Mouse (Mus musculus) heart, adult 11 months (tissue): ENCODE measurements at regions not wholly inside any gene's neighbourhood (a gene's known extent, or its start where the extent isn't known, plus 50 kb on each side); places are given as distances from the start of the nearest gene placed in this dataset.

ENCODE experiments used
- DNase-seq: peaks from one replicate; pipeline ENCODE4 v3.0.0; 2022

DNA sequence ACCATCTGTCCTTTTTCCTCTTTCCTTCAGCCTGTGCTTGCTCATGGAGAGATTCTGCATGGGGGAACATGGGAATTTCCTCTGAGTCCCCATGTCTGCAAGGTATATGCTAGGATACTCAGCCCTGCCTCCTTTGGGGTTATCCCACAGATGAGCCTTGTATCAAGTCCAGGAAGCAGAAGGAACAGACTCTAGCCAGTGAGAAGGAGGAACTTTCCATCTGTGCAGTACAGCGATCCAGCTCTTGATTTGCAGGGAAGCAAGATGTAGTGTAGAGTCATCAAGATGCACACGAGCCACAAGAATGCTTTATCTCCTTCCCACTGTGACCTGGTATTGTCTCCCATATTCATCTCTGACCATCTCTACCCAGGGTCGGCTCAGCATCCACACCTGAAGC, 84.5 kb downstream of the Gadd45g start:
- no peak for DNase-seq

GRCm38 (mm10) chr13:51935827-51936226, 89.3 kb downstream of the Gadd45g start:
- DNase-seq: no peak

DNA sequence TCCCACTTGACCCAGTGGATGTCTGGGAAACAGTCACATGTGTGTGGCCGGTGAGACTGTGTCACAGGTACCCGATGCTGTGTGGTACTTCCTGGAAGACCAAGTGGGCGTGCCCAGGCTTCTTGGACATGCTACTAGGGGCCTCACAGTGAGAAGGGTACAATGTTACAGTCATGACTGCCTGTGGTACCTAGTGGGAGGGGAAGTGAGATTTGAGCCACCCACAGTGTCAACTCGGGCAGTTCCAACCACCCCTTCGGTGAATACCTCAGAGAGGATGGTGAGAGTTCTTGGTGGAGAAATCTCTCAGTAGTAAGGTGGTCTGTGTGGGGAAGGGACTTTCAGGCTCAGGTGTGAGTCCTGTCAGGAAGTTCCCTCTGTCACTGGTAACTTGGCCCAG, 90.0 kb downstream of the Gadd45g start:
- no peak for DNase-seq

DNA sequence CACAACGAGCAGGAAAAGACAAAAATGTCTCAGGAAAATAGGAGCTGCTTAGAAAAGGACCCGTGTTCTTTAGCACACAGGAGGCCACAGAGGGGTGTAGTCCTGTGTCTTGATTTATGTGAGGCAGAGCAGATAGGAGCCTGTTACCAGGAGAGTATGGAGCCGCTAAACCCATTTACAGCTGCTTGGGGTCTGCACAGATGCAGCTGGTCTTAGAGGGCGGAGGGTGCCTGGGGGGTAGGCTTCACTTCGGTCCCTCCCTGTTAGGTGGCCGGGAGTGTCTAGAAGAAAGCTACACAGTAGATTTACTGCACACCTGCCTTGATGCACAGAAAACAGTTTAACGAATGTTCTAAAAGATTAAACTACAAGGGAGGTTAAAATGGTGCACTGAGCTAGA, 91.4 kb downstream of the Gadd45g start:
- DNase-seq: no peak

DNA sequence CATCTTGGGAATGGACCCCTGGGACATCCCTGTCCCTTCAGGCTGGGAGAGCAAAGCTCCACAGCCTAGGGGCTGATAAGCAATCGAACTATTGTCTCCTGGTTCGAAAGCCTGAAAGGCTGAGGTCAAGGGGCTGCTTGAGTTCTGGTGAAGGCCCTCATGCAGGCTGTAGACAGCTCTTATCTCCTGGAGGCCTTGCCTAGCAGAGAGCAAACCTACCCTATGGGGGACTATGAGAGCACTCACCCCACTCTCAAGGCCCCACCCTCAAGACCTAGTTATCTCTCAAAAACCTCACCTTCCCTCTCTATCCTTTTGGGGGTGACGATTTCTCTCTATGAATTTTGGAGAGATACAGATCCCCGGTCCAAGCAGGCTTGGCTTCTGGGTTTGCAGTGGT, 92.8 kb downstream of the Gadd45g start:
- DNase-seq: no peak

DNA sequence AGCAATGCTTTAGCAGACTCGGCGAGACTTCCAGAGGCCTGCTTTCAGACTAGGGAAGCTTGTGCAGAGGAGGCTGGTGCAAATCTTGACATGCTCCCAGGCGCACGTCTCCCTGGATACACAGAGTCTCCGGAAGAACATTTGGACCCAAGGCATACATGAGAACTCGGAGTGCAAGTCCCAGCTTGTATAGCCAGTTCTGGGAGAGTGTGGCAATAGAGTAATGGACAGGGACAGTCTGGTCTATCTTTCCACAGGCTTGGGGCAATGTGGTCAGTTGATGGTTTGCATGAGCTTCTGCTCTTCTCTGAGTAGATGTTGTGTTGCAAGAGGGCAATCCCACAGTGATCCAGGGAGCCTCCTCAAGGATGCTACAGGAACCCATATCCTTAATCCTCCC, 93.2 kb downstream of the Gadd45g start:
- no peak for DNase-seq

- DNase-seq: peak; percentile 98
These were observed 99.7 kb downstream of the Gadd45g start for GRCm38 (mm10) chr13:51946171-51946570.

- no peak for DNase-seq
These were observed 102.4 kb downstream of the Gadd45g start for GRCm38 (mm10) chr13:51948896-51949295.

GRCm38 (mm10) chr13:51951506-51952038, 105.1 kb downstream of the Gadd45g start:
- no peak for DNase-seq

DNA sequence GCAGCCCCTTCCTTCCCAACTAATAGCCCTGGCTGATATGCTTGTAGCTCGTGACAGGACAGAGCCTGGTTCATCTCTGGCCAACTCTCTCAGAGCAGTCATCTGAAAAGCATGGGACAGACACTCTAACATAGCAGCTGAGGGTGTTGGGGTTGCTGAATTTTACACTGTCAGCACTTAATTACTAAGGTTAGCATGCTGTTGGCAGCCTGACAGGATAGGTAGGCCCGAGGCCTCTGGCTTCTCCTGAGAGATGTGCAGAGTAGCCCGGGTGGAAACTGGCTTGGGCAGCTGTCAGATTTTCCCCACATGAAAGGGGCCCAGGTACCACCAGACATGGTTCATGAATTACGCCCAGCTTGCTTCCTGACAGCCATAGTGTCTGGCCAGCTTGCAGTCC, 106.6 kb downstream of the Gadd45g start:
- no peak for DNase-seq

DNA sequence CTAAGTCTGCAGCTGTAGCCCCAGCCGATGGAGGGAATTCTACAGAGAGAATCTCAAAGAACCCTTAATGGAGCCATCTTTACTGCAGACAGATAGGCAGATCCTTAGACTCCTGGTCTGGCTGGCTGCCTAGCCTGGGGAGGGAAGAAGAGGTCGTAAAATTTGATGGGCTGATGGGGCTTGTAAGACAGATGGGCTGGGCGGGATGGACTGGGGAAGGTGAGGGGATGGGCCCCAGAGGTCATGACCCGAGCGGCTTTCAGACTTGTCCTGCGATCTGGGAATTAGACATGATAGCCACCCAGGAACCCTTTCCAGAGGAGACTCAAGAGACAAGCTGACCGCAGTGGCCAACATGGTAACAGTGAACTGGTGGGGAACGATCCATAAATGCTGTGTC, 107.1 kb downstream of the Gadd45g start:
- DNase-seq: no peak

- no peak for DNase-seq
These were observed 110.6 kb downstream of the Gadd45g start for GRCm38 (mm10) chr13:51957101-51957500.

DNA sequence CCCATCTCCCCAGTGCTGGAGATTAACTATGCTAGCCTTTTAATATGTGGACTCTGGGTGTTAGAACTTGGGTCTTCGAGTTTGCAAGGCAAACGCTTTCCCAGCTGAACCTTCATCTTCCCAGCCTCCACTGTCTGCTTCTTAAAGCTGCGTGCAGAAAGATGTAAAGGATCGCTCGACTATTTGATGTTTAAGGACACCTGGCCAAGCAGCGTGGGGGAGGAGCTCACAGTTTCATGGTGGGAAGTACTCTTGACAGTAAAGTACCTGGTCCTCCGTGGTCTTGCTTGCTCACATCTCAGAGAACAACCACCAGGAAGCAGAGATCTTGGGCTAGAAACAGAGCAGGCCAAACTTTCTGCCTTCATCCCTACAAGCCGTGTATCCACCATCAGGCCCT, 113.1 kb downstream of the Gadd45g start:
- no peak for DNase-seq

DNA sequence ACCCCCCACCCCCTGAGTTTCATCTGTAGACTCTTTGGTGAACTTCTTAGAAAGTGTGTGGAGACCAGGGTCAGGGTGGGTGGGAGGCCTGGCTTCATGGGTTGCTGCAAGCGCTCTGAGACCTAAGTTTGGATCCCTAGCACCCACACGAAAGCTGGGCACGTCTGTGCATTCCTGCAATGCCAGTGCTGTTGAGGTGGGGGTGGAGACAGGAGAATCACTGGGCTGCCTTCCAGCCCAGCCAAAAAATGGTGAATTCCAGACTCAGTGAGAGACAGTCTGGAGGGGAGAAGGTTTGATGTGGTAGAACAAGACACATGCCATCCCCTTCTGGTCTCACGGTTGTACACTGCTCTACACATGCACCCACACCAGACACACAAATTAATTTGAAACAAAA, 113.8 kb downstream of the Gadd45g start:
- DNase-seq: no peak

DNA sequence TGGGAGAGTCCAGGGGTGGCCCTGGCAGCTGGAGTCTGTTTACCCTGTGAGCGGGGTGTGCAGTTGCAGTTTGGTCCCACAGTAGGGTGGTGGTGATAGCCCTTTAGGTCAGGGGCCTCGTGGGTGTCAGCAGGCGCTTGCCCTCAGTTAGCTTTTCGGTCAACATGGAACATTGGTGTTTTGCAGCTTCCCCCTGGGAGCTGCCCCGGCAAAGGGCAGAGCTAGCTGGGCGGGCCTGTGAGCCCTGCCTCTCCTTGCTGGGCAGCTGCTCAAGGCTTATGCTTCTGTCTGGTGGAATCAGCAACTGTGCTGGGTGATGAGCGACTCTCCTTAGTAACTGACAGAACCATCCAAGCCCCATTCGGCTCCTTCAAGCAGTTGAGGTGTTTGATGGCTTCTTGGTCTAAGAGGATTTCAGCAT, 115.7 kb downstream of the Gadd45g start:
- peak; percentile 96 for DNase-seq

- peak; percentile 93 for DNase-seq
These were observed 116.2 kb downstream of the Gadd45g start for GRCm38 (mm10) chr13:51962676-51963075.

GRCm38 (mm10) chr13:51963966-51964365, 117.5 kb downstream of the Gadd45g start:
- DNase-seq: no peak

DNA sequence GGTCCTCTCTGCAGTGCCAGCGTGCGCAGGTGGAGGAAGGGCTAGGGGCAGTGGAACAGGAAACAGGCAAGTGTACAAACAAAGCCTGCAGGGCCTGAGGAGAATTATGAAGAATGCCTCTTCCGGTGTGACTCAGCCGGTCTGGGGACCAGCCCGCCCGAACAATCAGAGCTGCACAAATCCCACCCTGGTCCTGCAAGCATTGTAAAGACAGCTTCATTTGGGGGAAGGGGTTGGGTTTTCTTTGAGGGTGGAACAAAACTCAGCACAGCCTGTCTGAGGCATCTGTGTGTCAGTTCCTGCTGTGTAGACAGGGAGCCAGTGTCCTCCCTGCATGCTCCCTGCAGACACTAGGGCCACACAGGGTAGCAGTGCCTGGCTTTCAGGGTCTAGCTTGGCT, 117.9 kb downstream of the Gadd45g start:
- DNase-seq: peak; percentile 97

DNA sequence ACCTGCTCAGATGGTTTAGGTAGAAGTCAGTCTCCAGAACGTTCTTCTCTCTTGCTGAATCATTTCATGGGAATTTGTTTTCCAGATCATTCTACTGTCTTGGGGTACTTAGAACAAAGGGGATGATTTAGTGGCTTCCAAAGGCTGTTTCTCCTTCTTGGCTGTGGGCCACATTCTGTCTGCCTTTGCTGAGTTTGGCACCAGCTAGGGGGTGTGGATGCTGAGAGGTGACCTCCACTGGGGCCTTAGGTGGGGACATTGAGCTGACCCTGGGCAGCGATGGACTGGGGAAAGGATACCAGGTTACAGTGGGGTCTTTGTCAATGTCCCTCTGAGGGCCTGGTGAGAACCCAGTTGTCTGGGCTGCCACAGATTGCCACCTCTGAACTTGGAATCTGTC, 118.4 kb downstream of the Gadd45g start:
- DNase-seq: peak; percentile 90

DNA sequence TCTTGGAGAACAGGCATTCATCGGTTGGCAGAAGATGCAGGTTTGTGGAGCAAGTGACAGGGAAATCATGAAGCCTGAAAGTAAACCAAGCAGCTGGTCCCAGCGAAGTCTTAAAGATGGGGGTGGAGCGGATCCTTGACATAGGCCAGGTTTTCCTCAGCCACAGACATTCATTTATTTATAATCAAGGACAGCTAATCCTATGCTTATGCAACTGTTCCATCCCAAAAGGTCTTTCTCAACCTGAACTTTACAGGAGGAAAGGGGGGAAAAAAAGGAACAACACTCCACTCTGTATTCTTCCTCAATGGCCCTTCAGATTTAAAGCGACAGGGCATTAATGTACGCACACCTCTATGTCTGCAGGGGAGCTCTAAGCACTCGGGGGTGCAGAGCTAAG, 121.6 kb downstream of the Gadd45g start:
- DNase-seq: no peak

GRCm38 (mm10) chr13:51968796-51969195, 122.3 kb downstream of the Gadd45g start:
- DNase-seq: no peak

DNA sequence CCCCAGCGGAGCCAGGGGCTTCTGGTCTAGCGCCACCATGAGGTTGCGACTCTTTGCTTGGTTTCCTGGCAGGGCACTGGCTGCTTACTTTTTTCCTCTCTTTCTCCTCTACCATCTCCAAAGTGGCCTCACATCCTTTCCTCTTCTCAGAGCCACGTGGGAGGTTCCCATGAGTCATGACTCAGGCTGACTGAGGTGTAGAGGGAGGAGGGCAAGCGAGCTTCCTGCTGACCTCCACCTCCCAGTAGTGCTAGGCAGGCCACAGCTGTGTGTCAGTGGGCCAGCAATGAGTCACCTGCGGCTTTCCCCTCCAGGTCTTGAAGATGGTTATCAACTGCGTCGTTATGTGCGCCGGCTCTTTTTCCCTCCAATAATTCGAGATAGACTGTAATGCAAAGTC, 123.6 kb downstream of the Gadd45g start:
- peak; percentile 89 for DNase-seq

GRCm38 (mm10) chr13:51972656-51973310, 126.3 kb downstream of the Gadd45g start:
- no peak for DNase-seq

- no peak for DNase-seq
These were observed 127.0 kb downstream of the Gadd45g start for GRCm38 (mm10) chr13:51973461-51973860.

- no peak for DNase-seq
These were observed 127.6 kb downstream of the Gadd45g start for GRCm38 (mm10) chr13:51974101-51974500.
